Mouse (Mus musculus): Measurements from ENCODE around the gene Mcm6. TPM values are rescaled to one million over a fixed set of nuclear protein-coding genes. Genes with fewer than 3 reads are reported as not detected.
"Not testable (repeated sequence)": the region's sequence is repeated elsewhere in the genome, so short reads cannot be mapped to it uniquely, and the experiment has no call there.

Mcm6 gene
- polyA plus RNA-seq, 1 experiment from 2014 or later = 261 TPM

GRCm38 (mm10) chr1:128344232-128344631 is 15.2 kb downstream of the Mcm6 start:
- WGBS = 86% methylated on average over 10 of the region's 10 CpGs
- Histone ChIP-seq H3K4me3 (ENCODE audit: low read length) (no peak overlapping the region), H3K4me2 (replicated peaks; ENCODE audit: low read depth, low read length) (no peak overlapping the region), H3K9me3 (ENCODE audit: low read length) (no peaks in the 10 kb centered on the region), H3K4me1 (ENCODE audit: insufficient read depth, low read length) (no peaks in the 10 kb centered on the region), H3K27ac (ENCODE audit: low read length) (no peak overlapping the region), H3K27me3 (ENCODE audit: insufficient read depth, low read length) (no peaks in the 10 kb centered on the region), H3K36me3 (ENCODE audit: insufficient read depth, low read length) (peaks cover 68% of the 10 kb centered on the region), H3K9ac (replicated peaks; ENCODE audit: low read length) (no peak overlapping the region)
- ATAC-seq (ENCODE audit: low FRiP score, low TSS enrichment) = no peak

GRCm38 (mm10) chr1:128337708-128338320 is 21.6 kb downstream of the Mcm6 start:
- peaks cover 69% of the 10 kb centered on the region for H3K36me3 ChIP-seq (ENCODE audit: insufficient read depth, low read length)
- H3K9me3 ChIP-seq (ENCODE audit: low read length) = no peaks in the 10 kb centered on the region
- no peaks in the 10 kb centered on the region for H3K4me1 ChIP-seq (ENCODE audit: insufficient read depth, low read length)
- H3K4me3 ChIP-seq (ENCODE audit: low read length) = no peak overlapping the region
- H3K9ac ChIP-seq (replicated peaks; ENCODE audit: low read length) = no peak overlapping the region
- H3K4me2 ChIP-seq (replicated peaks; ENCODE audit: low read depth, low read length) = no peak overlapping the region
- ATAC-seq (ENCODE audit: low FRiP score, low TSS enrichment) = no peak
- WGBS = 89% methylated on average over 13 of the region's 13 CpGs
- no peak overlapping the region for H3K27ac ChIP-seq (ENCODE audit: low read length)
- no peaks in the 10 kb centered on the region for H3K27me3 ChIP-seq (ENCODE audit: insufficient read depth, low read length)

GRCm38 (mm10) chr1:128330313-128330712 is 29.2 kb downstream of the Mcm6 start:
- H3K4me3 ChIP-seq (ENCODE audit: low read length) = no peak overlapping the region
- peaks cover 68% of the 10 kb centered on the region for H3K36me3 ChIP-seq (ENCODE audit: insufficient read depth, low read length)
- no peak overlapping the region for H3K4me2 ChIP-seq (replicated peaks; ENCODE audit: low read depth, low read length)
- H3K27ac ChIP-seq (ENCODE audit: low read length) = no peak overlapping the region
- no peak for ATAC-seq (ENCODE audit: low FRiP score, low TSS enrichment)
- WGBS = 97% methylated on average over 1 of the region's 1 CpGs
- no peaks in the 10 kb centered on the region for H3K4me1 ChIP-seq (ENCODE audit: insufficient read depth, low read length)
- no peaks in the 10 kb centered on the region for H3K27me3 ChIP-seq (ENCODE audit: insufficient read depth, low read length)
- no peaks in the 10 kb centered on the region for H3K9me3 ChIP-seq (ENCODE audit: low read length)
- no peak overlapping the region for H3K9ac ChIP-seq (replicated peaks; ENCODE audit: low read length)

- Histone ChIP-seq H3K9me3 (ENCODE audit: low read length) (no peaks in the 10 kb centered on the region), H3K27ac (ENCODE audit: low read length) (no peak within 1 kb of the TSS), H3K4me3 (ENCODE audit: low read length) (no peak within 1 kb of the TSS), H3K4me1 (ENCODE audit: insufficient read depth, low read length) (no peaks in the 10 kb centered on the region), H3K4me2 (replicated peaks; ENCODE audit: low read depth, low read length) (no peak within 1 kb of the TSS), H3K27me3 (ENCODE audit: insufficient read depth, low read length) (no peaks in the 10 kb centered on the region), H3K36me3 (ENCODE audit: insufficient read depth, low read length) (peaks cover 50% of the 10 kb centered on the region), H3K9ac (replicated peaks; ENCODE audit: low read length) (no peak within 1 kb of the TSS)
- WGBS = 81% methylated on average over 3 of the region's 3 CpGs
- no peak for ATAC-seq (ENCODE audit: low FRiP score, low TSS enrichment)
Measured at GRCm38 (mm10) chr1:128328218-128328617, 31.2 kb downstream of the Mcm6 start, which contains the start of gene Lct. Lct (minus strand) TSS chr1:128328318.

- Histone ChIP-seq H3K4me1 (ENCODE audit: insufficient read depth, low read length) (no peaks in the 10 kb centered on the region), H3K9me3 (ENCODE audit: low read length) (no peaks in the 10 kb centered on the region), H3K4me3 (ENCODE audit: low read length) (no peak overlapping the region), H3K9ac (replicated peaks; ENCODE audit: low read length) (no peak overlapping the region), H3K4me2 (replicated peaks; ENCODE audit: low read depth, low read length) (no peak overlapping the region), H3K36me3 (ENCODE audit: insufficient read depth, low read length) (peaks cover 40% of the 10 kb centered on the region), H3K27me3 (ENCODE audit: insufficient read depth, low read length) (no peaks in the 10 kb centered on the region), H3K27ac (ENCODE audit: low read length) (no peak overlapping the region)
- WGBS = 85% methylated on average over 1 of the region's 1 CpGs
- no peak for ATAC-seq (ENCODE audit: low FRiP score, low TSS enrichment)
Measured at GRCm38 (mm10) chr1:128327165-128327564, 32.3 kb downstream of the Mcm6 start.

- Histone ChIP-seq H3K4me1 (ENCODE audit: insufficient read depth, low read length) (no peaks in the 10 kb centered on the region), H3K4me3 (ENCODE audit: low read length) (no peak overlapping the region), H3K27me3 (ENCODE audit: insufficient read depth, low read length) (no peaks in the 10 kb centered on the region), H3K9me3 (ENCODE audit: low read length) (no peaks in the 10 kb centered on the region), H3K4me2 (replicated peaks; ENCODE audit: low read depth, low read length) (no peak overlapping the region), H3K27ac (ENCODE audit: low read length) (no peak overlapping the region), H3K36me3 (ENCODE audit: insufficient read depth, low read length) (peaks cover 21% of the 10 kb centered on the region), H3K9ac (replicated peaks; ENCODE audit: low read length) (no peak overlapping the region)
- no peak for ATAC-seq (ENCODE audit: low FRiP score, low TSS enrichment)
- WGBS = 84% methylated on average over 2 of the region's 2 CpGs
Measured at GRCm38 (mm10) chr1:128324776-128325175, 34.7 kb downstream of the Mcm6 start.

- no peak overlapping the region for H3K27ac ChIP-seq (ENCODE audit: low read length)
- H3K4me2 ChIP-seq (replicated peaks; ENCODE audit: low read depth, low read length) = no peak overlapping the region
- H3K27me3 ChIP-seq (ENCODE audit: insufficient read depth, low read length) = no peaks in the 10 kb centered on the region
- H3K4me3 ChIP-seq (ENCODE audit: low read length) = no peak overlapping the region
- no peaks in the 10 kb centered on the region for H3K9me3 ChIP-seq (ENCODE audit: low read length)
- peaks cover 14% of the 10 kb centered on the region for H3K36me3 ChIP-seq (ENCODE audit: insufficient read depth, low read length)
- H3K4me1 ChIP-seq (ENCODE audit: insufficient read depth, low read length) = no peaks in the 10 kb centered on the region
- ATAC-seq (ENCODE audit: low FRiP score, low TSS enrichment) = 0 out of 2 replicates have a peak, but pooled peaks have one; percentile 46
- 83% methylated on average over 8 of the region's 8 CpGs for WGBS
- H3K9ac ChIP-seq (replicated peaks; ENCODE audit: low read length) = no peak overlapping the region
Measured at GRCm38 (mm10) chr1:128323026-128323643, 36.3 kb downstream of the Mcm6 start.

- WGBS = 64% methylated on average over 6 of the region's 6 CpGs
- not testable (repeated sequence) for H3K4me1 ChIP-seq (ENCODE audit: insufficient read depth, low read length); ATAC-seq (ENCODE audit: low FRiP score, low TSS enrichment); H3K4me3 ChIP-seq (ENCODE audit: low read length); H3K27me3 ChIP-seq (ENCODE audit: insufficient read depth, low read length); H3K4me2 ChIP-seq (replicated peaks; ENCODE audit: low read depth, low read length); H3K9me3 ChIP-seq (ENCODE audit: low read length); H3K36me3 ChIP-seq (ENCODE audit: insufficient read depth, low read length); H3K9ac ChIP-seq (replicated peaks; ENCODE audit: low read length); H3K27ac ChIP-seq (ENCODE audit: low read length)
Measured at GRCm38 (mm10) chr1:128319266-128319665, 40.2 kb downstream of the Mcm6 start.

GRCm38 (mm10) chr1:128314665-128315064 is 44.8 kb downstream of the Mcm6 start:
- H3K9ac ChIP-seq (replicated peaks; ENCODE audit: low read length) = no peak overlapping the region
- H3K27me3 ChIP-seq (ENCODE audit: insufficient read depth, low read length) = no peaks in the 10 kb centered on the region
- H3K9me3 ChIP-seq (ENCODE audit: low read length) = no peaks in the 10 kb centered on the region
- WGBS = 69% methylated on average over 4 of the region's 4 CpGs
- H3K36me3 ChIP-seq (ENCODE audit: insufficient read depth, low read length) = no peaks in the 10 kb centered on the region
- no peak overlapping the region for H3K4me2 ChIP-seq (replicated peaks; ENCODE audit: low read depth, low read length)
- H3K4me3 ChIP-seq (ENCODE audit: low read length) = no peak overlapping the region
- no peak for ATAC-seq (ENCODE audit: low FRiP score, low TSS enrichment)
- H3K4me1 ChIP-seq (ENCODE audit: insufficient read depth, low read length) = no peaks in the 10 kb centered on the region
- no peak overlapping the region for H3K27ac ChIP-seq (ENCODE audit: low read length)

- H3K4me1 ChIP-seq (ENCODE audit: insufficient read depth, low read length) = no peaks in the 10 kb centered on the region
- 83% methylated on average over 3 of the region's 3 CpGs for WGBS
- H3K27ac ChIP-seq (ENCODE audit: low read length) = no peak overlapping the region
- H3K27me3 ChIP-seq (ENCODE audit: insufficient read depth, low read length) = no peaks in the 10 kb centered on the region
- no peak for ATAC-seq (ENCODE audit: low FRiP score, low TSS enrichment)
- H3K4me3 ChIP-seq (ENCODE audit: low read length) = no peak overlapping the region
- H3K9ac ChIP-seq (replicated peaks; ENCODE audit: low read length) = no peak overlapping the region
- H3K36me3 ChIP-seq (ENCODE audit: insufficient read depth, low read length) = no peaks in the 10 kb centered on the region
- no peaks in the 10 kb centered on the region for H3K9me3 ChIP-seq (ENCODE audit: low read length)
- no peak overlapping the region for H3K4me2 ChIP-seq (replicated peaks; ENCODE audit: low read depth, low read length)
Measured at GRCm38 (mm10) chr1:128309043-128309442, 50.4 kb downstream of the Mcm6 start.
